Mouse (Mus musculus) adrenal gland (tissue): ENCODE measurements around the gene Gm11032.
"Not testable (repeated sequence)": the region's sequence is repeated elsewhere in the genome, so short reads cannot be mapped to it uniquely, and the experiment has no call there.

Source experiments
- intact Hi-C: fragments of 180-260 bp; cut with DNase I; formaldehyde crosslinking; loops from one replicate; pipeline ENCODE4 v1.15.1; 2025

Gene Gm11032

DNA sequence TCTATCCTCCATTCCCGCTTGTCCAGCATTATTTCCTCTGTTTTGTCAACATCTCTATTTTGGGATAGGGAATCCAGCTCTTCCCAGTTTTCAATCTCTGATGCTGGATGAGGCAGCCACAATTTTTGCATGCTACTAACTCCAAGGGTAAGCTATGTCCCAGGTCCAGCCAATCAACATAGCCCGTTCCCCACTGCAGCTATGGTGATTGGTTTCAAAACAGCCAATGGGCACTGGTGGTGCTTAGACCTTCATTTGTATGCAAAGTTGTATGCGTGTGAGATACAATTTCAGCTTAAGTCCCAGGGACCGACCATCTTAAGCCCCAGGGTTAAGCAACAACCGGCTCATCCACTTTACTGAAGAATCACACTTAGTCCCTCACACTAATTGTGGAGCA lies 3.1 kb downstream of the Gm11032 start:
- intact Hi-C loops = no loop called here

DNA sequence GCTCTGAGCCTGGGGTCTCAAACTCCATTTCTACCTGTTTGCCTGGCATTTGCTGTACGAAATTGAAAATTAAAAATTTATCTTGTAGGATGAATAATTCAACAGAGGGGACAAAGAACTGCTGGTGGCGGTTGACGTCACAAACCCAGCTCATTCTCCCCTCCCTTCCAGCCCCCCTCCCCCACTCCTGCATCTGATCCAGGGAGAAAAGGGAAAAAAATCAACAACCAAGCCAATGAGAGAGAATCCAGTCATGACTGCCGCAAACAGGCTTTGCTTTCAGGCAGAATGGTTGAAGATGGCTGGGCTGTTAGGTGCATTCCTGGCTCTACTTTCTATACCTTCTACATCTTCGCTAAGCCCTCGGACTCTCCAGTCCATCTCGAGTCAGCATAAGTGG lies 6.1 kb downstream of the Gm11032 start:
- intact Hi-C loops = loop anchor here (5.0 kb wide), 1 partner anchor 84 kb away; no protein-coding TSS in a partner anchor

GRCm38 (mm10) chr11:4627636-4628035 lies 7.8 kb downstream of the Gm11032 start:
- intact Hi-C loops = loop anchor here (5.0 kb wide), 1 partner anchor 85 kb away; no protein-coding TSS in a partner anchor

DNA sequence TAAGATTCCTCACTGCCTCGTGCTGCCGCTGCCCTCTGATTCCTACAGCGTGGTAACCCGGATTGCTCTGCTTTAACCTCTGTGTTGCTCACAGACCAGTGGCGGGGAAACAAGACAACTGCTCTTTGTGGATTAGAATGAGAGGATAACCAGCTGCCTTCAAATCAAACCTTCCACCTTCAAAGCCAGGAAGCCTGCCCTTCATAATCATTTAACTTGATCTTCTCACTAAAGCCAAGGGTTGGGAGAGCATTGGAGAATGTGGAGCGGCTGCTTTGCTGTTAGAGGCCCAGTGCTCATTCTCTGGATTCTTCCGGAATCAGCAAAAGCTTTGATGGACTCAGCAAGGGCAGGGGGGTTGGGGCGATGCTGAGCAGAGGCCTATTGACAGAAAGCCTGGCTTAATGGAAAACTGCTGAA lies 10.0 kb downstream of the Gm11032 start:
- intact Hi-C loops = loop anchor here (5.0 kb wide), 2 partner anchors 33 to 88 kb away; no protein-coding TSS in a partner anchor

DNA sequence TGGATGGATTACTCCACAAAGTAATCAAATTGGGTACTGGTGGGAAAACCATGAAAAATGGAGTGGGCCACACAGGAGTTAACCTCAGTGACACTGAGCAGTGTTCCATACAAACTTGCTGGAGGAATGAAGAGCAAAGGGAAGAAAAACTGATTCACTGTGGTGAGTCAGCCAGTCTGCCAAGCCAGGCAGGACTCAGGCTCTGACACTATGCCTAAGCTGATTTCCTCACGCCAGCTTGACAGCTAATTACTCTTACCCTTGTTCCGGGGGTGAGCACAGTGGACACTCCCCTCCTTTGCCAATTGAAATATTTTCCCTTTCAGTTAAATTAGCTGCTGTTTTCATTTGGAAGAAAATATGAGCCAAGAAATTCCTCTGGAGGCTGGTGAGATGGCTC lies 13.6 kb downstream of the Gm11032 start:
- intact Hi-C loops = loop anchor here (5.0 kb wide), 1 partner anchor 36 kb away; no protein-coding TSS in a partner anchor

DNA sequence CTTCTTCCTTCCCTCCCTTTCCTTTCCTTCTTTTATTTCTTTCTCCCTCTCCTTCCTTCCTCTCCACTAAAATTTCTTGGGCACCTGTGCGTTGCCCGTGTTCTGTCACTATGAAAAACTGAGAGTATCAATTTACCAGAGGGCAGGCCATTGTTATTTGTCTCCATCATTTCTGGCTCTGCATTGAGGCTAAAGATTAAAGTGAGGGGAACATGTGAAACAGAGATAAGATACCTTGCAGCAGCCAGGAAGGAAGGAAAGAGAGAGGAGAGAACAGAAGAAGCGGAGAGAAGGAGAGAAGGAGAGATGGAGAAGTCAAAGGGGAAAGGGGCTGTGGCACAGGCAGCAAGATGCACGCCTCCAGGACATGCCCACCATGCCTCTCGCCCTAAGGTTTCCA lies 14.5 kb downstream of the Gm11032 start:
- intact Hi-C loops = loop anchor here (5.0 kb wide), 1 partner anchor 37 kb away; no protein-coding TSS in a partner anchor

DNA sequence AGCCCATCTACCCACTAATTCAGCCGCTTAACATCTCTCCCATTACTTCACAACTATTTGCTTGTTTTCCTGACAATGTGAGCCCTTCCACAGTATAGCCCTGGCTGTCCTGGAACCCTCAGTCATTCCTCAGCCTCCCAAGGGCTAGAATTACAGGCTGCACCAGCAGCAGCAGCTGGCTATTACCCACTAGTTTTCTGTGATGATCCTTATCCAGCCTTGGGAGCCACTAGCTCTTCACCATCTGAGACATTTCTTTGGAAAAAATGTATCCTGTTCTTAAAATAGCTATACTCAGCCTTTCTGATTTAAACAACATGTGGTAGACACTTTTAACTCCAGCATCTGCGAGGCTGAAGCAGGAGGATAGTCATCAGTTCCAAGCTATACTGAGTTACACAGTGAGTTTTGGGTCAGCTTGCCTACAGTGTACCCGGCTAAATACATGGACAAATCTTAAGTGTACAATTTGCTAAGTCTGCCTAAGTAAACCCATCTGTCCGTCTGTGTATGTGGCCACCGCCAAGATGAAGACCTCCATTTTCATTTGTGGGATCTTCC lies 17.0 kb downstream of the Gm11032 start:
- intact Hi-C loops = no loop called here

DNA sequence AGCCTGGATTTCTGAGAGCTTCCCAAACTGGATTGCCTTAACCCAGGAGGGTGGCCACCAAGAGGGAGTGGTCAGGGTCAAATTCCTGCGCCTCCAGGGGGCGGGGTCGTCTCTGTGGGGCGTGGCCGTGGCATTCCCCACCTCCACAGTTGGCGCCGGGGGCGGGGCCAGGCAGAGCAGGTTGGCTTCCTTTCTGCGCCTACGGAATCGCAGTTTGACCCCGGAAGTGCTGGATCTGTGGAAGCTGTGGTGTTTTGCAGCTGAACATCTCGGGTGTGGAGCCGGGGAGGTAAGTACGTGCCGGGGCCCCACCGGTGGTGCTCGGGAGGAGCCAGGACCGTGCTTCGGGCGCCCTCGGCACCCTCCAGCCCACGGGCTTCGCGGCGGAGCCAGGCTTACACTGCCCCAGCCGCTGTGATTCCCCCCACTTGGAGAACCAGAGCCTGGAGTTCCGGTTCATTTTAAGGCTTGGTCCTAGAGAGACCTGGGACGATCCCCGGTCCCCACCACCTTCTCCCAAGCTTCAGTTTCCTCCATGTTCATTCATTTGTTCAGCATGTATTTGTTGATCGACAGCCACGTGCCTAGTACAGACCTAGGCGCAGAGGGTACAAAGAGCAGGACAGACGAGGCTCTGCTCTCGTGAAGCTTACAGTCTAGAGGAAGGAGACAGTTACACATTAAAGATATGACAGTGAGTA lies 17.8 kb downstream of the Gm11032 start, which contains the start of gene Ascc2:
TSS of gene Ascc2 (plus strand) at position 214 of the 701 bp plus-strand sequence.
- intact Hi-C loops = no loop called here

GRCm38 (mm10) chr11:4638261-4638660 lies 18.4 kb downstream of the Gm11032 start:
- intact Hi-C loops = no loop called here

DNA sequence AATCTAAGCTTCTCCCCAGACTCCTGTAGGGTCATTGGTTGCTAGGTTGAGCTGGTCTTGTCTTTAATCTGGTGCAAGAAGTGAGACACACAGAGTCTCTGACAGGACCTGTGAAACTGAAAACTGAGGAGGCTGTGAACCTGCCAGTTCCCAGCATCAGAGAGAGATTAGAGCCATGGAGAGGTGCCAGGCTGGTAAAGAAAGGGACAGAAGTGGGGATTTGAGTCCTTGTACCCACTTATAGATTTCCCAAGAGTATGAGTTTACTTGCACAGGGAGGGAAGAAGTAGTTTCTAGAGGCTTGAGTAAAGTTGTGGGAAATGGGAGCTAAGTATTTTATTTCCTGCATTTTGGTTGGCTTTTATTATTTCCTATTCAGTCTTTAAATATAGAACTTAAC lies 21.3 kb downstream of the Gm11032 start:
- intact Hi-C loops = loop anchor here (5.0 kb wide), 1 partner anchor 56 kb away; no protein-coding TSS in a partner anchor

- intact Hi-C loops = loop anchor here (5.0 kb wide), 1 partner anchor 54 kb away; no protein-coding TSS in a partner anchor
Observed at GRCm38 (mm10) chr11:4643722-4644121, 23.9 kb downstream of the Gm11032 start.

- intact Hi-C loops = not testable (repeated sequence)
Observed at GRCm38 (mm10) chr11:4645180-4645579, 25.3 kb downstream of the Gm11032 start.

DNA sequence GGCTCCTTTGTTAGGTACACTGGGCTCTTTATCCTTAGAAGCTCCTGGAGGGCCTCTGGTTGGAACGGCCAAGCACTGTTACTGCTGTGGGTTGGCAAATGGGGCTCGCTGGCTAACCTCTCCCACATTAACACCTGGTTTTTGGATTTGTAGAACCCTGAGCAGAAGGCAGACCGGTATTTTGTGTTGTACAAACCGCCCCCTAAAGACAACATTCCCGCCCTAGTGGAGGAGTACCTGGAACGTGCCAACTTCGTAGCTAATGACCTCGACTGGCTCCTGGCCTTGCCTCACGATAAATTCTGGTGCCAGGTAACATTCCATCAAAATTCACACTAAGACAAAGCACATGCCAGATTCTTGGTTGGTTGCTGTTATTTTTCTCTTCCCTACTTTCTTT lies 26.5 kb downstream of the Gm11032 start:
- intact Hi-C loops = no loop called here

- intact Hi-C loops = loop anchor here (5.0 kb wide), 1 partner anchor 37 kb away; no protein-coding TSS in a partner anchor
Observed at GRCm38 (mm10) chr11:4659818-4660217, 40.0 kb downstream of the Gm11032 start.

GRCm38 (mm10) chr11:4660309-4661025 lies 40.6 kb downstream of the Gm11032 start:
- intact Hi-C loops = no loop called here

- intact Hi-C loops = no loop called here
Observed at GRCm38 (mm10) chr11:4661324-4661723, 41.5 kb downstream of the Gm11032 start.

DNA sequence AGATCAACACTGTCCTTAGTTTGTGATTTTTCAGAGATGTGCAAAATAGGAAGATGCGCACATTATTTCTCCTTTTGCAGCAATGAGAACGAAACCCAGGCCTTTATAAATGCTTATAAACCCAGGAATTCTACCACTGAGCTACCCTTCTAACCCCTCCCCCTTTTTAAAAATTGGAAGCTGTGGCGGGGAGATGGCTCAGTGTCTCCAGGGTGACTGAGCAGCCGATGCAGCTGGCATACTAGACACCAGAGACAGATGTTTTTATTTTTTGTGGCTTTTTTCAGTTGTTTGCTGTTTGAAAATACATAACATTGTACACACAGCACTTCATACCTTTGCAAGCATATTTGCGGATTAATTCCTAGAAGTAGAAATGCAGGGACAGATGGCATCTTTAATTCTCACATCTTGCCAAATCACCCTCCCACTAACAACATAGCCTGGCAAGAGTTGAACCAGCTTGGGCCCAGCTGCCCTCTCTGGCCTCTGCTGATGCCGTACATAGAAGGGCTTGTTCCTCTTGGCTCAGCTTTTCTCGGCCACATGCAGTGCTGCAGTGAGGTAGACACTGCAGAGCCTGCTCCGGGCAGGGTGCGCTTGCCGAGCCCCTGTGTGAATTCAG lies 42.1 kb downstream of the Gm11032 start:
- intact Hi-C loops = no loop called here

DNA sequence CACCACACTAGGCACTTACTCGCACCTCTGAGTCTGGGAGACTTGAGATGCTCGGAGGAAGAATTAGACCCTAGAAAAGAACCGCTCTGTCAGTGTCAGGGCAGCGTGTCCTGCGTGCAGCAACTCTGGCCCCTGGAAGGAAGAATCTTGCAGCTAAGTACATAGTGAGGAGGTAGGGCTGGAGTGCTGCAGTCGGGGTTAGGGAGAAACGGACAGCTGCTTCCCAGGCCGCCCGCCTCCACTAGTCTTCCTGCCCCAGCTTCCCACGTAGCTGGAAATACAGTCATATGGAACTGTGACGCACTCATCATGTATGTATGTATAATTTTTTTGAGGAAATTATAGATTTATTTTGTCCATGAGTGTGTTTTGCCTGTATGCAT lies 42.6 kb downstream of the Gm11032 start:
- intact Hi-C loops = no loop called here
